Mouse (Mus musculus): ENCODE measurements around the gene Asap2.

Asap2 gene

GRCm38 (mm10) chr12:21182786-21183185 lies 192.5 kb downstream of the Asap2 start:
- H3K9me3 ChIP-seq (ENCODE audit: low read length) = no peaks in the 10 kb centered on the region
- H3K4me1 ChIP-seq (replicated peaks; ENCODE audit: low read depth, low read length) = peaks cover 33% of the 10 kb centered on the region
- no peak overlapping the region for H3K4me3 ChIP-seq (replicated peaks; ENCODE audit: low read length)
- TF ChIP-seq CTCF (conservative IDR thresholded peaks at IDR 0.05; ENCODE audit: low read length) (no peak), POU5F1 (IDR thresholded peaks at IDR 0.05; ENCODE audit: borderline replicate concordance, low read length) (no peak), NANOG (IDR thresholded peaks at IDR 0.05; ENCODE audit: borderline replicate concordance, low read length) (no peak)
- H3K27me3 ChIP-seq (ENCODE audit: insufficient read depth, low read length) = no peaks in the 10 kb centered on the region
- peaks cover 2% of the 10 kb centered on the region; the same call in 1 of the 2 replicates for H3K36me3 ChIP-seq (ENCODE audit: insufficient read depth, low read length)

- H3K27me3 ChIP-seq (ENCODE audit: insufficient read depth, low read length) = no peaks in the 10 kb centered on the region
- H3K4me3 ChIP-seq (replicated peaks; ENCODE audit: low read length) = no peak overlapping the region
- H3K36me3 ChIP-seq (ENCODE audit: insufficient read depth, low read length) = peaks cover 7% of the 10 kb centered on the region; the same call in 1 of the 2 replicates
- TF ChIP-seq CTCF (conservative IDR thresholded peaks at IDR 0.05; ENCODE audit: low read length) (no peak), NANOG (IDR thresholded peaks at IDR 0.05; ENCODE audit: borderline replicate concordance, low read length) (no peak), POU5F1 (IDR thresholded peaks at IDR 0.05; ENCODE audit: borderline replicate concordance, low read length) (no peak)
- peaks cover 33% of the 10 kb centered on the region for H3K4me1 ChIP-seq (replicated peaks; ENCODE audit: low read depth, low read length)
- H3K9me3 ChIP-seq (ENCODE audit: low read length) = no peaks in the 10 kb centered on the region
These were observed 193.1 kb downstream of the Asap2 start for GRCm38 (mm10) chr12:21183321-21183720.

DNA sequence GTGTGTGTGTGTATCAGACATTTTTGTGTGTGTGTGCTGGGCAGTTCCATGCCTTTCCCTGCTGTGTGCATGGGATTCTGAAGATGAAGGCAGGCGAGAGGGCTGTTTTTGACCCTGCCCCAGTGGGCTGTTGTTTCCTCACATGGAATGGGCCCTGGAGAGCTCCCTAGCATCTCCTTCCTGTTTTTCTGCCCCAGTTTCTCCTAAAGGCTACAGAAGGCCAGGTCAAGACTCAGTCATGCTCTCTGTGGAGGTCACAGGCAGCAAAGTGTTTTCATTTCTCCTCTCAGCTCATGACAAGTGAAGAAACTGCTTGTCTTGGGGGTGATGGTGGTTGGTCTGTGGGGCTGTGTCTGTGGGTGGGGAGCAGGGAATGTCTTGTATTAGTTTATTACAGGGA lies 195.9 kb downstream of the Asap2 start:
- Histone ChIP-seq H3K4me1 (replicated peaks; ENCODE audit: low read depth, low read length) (peaks cover 25% of the 10 kb centered on the region), H3K27me3 (ENCODE audit: insufficient read depth, low read length) (no peaks in the 10 kb centered on the region), H3K36me3 (ENCODE audit: insufficient read depth, low read length) (peaks cover 7% of the 10 kb centered on the region; the same call in 1 of the 2 replicates), H3K4me3 (replicated peaks; ENCODE audit: low read length) (no peak overlapping the region), H3K9me3 (ENCODE audit: low read length) (no peaks in the 10 kb centered on the region)
- TF ChIP-seq POU5F1 (IDR thresholded peaks at IDR 0.05; ENCODE audit: borderline replicate concordance, low read length) (no peak), CTCF (conservative IDR thresholded peaks at IDR 0.05; ENCODE audit: low read length) (no peak), NANOG (IDR thresholded peaks at IDR 0.05; ENCODE audit: borderline replicate concordance, low read length) (no peak)

DNA sequence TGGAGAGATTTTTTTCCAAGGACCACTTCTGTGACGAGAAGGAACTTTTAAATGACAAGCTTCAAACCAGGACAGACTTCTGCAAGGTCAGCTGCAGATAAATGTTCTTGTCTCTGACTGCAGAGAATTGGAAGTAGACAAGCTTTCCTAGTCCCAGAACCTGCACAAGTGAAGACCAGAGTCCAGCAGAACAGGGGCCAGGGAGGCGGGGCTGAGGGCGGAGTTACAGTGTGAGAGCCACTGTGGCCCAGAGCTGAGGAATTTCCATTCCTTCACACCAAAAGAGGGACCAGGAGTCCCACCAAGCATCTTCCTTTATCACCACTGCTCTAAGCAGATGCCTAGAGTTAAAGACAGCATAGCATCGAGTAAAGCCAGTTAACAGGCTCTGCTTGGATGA lies 198.6 kb downstream of the Asap2 start:
- Histone ChIP-seq H3K27me3 (ENCODE audit: insufficient read depth, low read length) (no peaks in the 10 kb centered on the region), H3K9me3 (ENCODE audit: low read length) (no peaks in the 10 kb centered on the region), H3K36me3 (ENCODE audit: insufficient read depth, low read length) (peaks cover 7% of the 10 kb centered on the region; the same call in 1 of the 2 replicates), H3K4me1 (replicated peaks; ENCODE audit: low read depth, low read length) (peaks cover 19% of the 10 kb centered on the region), H3K4me3 (replicated peaks; ENCODE audit: low read length) (no peak overlapping the region)
- no peak for TF ChIP-seq NANOG (IDR thresholded peaks at IDR 0.05; ENCODE audit: borderline replicate concordance, low read length)
- TF ChIP-seq POU5F1 (IDR thresholded peaks at IDR 0.05; ENCODE audit: borderline replicate concordance, low read length) = no peak
- TF ChIP-seq CTCF (conservative IDR thresholded peaks at IDR 0.05; ENCODE audit: low read length) = no peak

DNA sequence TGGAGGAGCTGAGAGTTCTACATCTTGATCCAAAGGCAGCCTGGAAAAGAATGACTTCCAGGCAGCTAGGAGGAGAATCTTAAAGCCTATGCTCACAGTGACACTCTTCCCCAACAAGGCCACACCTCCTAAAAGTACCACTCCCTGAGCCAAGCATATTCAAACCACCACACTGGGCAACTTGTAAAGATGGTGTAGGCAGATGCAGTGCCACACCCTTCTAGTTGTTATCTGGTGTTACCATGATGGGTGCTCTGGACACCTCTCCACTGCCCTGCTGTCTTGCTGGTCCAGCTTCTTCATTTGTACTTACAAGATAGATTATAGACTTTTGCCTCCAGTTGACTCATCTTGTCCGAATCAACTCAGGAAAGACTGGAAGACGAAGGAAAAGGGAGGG lies 201.3 kb downstream of the Asap2 start:
- Histone ChIP-seq H3K4me1 (replicated peaks; ENCODE audit: low read depth, low read length) (peaks cover 13% of the 10 kb centered on the region), H3K4me3 (replicated peaks; ENCODE audit: low read length) (no peak overlapping the region), H3K27me3 (ENCODE audit: insufficient read depth, low read length) (no peaks in the 10 kb centered on the region), H3K36me3 (ENCODE audit: insufficient read depth, low read length) (peaks cover 7% of the 10 kb centered on the region; the same call in 1 of the 2 replicates), H3K9me3 (ENCODE audit: low read length) (no peaks in the 10 kb centered on the region)
- TF ChIP-seq POU5F1 (IDR thresholded peaks at IDR 0.05; ENCODE audit: borderline replicate concordance, low read length) = no peak
- no peak for TF ChIP-seq NANOG (IDR thresholded peaks at IDR 0.05; ENCODE audit: borderline replicate concordance, low read length)

- no peaks in the 10 kb centered on the region for H3K27me3 ChIP-seq (ENCODE audit: insufficient read depth, low read length)
- H3K36me3 ChIP-seq (ENCODE audit: insufficient read depth, low read length) = no peaks in the 10 kb centered on the region
- TF ChIP-seq NANOG (IDR thresholded peaks at IDR 0.05; ENCODE audit: borderline replicate concordance, low read length) (no peak), CTCF (conservative IDR thresholded peaks at IDR 0.05; ENCODE audit: low read length) (no peak), POU5F1 (IDR thresholded peaks at IDR 0.05; ENCODE audit: borderline replicate concordance, low read length) (no peak)
These were observed 205.2 kb downstream of the Asap2 start for GRCm38 (mm10) chr12:21195497-21195896.

GRCm38 (mm10) chr12:21196420-21196819 lies 206.2 kb downstream of the Asap2 start:
- Histone ChIP-seq H3K4me3 (replicated peaks; ENCODE audit: low read length) (no peak overlapping the region), H3K27me3 (ENCODE audit: insufficient read depth, low read length) (no peaks in the 10 kb centered on the region), H3K9me3 (ENCODE audit: low read length) (no peaks in the 10 kb centered on the region), H3K36me3 (ENCODE audit: insufficient read depth, low read length) (no peaks in the 10 kb centered on the region), H3K4me1 (replicated peaks; ENCODE audit: low read depth, low read length) (peaks cover 16% of the 10 kb centered on the region)
- no peak for TF ChIP-seq CTCF (conservative IDR thresholded peaks at IDR 0.05; ENCODE audit: low read length)
- TF ChIP-seq POU5F1 (IDR thresholded peaks at IDR 0.05; ENCODE audit: borderline replicate concordance, low read length) = no peak
- no peak for TF ChIP-seq NANOG (IDR thresholded peaks at IDR 0.05; ENCODE audit: borderline replicate concordance, low read length)

More at GRCm38 (mm10) chr12:21195497-21195896, 205.2 kb downstream of the Asap2 start:
- Histone ChIP-seq H3K4me3 (replicated peaks; ENCODE audit: low read length) (no peak overlapping the region), H3K4me1 (replicated peaks; ENCODE audit: low read depth, low read length) (peaks cover 22% of the 10 kb centered on the region), H3K9me3 (ENCODE audit: low read length) (no peaks in the 10 kb centered on the region)

GRCm38 (mm10) chr12:21200613-21201012 lies 210.4 kb downstream of the Asap2 start:
- peaks cover 6% of the 10 kb centered on the region; the same call in 1 of the 2 replicates for H3K36me3 ChIP-seq (ENCODE audit: insufficient read depth, low read length)
- H3K9me3 ChIP-seq (ENCODE audit: low read length) = peaks cover 2% of the 10 kb centered on the region
- TF ChIP-seq NANOG (IDR thresholded peaks at IDR 0.05; ENCODE audit: borderline replicate concordance, low read length) (no peak), CTCF (conservative IDR thresholded peaks at IDR 0.05; ENCODE audit: low read length) (no peak), POU5F1 (IDR thresholded peaks at IDR 0.05; ENCODE audit: borderline replicate concordance, low read length) (no peak)
- no peak overlapping the region for H3K4me3 ChIP-seq (replicated peaks; ENCODE audit: low read length)
- H3K4me1 ChIP-seq (replicated peaks; ENCODE audit: low read depth, low read length) = peaks cover 33% of the 10 kb centered on the region
- H3K27me3 ChIP-seq (ENCODE audit: insufficient read depth, low read length) = no peaks in the 10 kb centered on the region

Measured in E14TG2a.4 (cell line).